Mouse (Mus musculus) kidney, adult 11 months (tissue): Measurements from ENCODE around the gene Abcb8.

ENCODE experiments used
- DNase-seq: peaks from one replicate; pipeline ENCODE4 v3.0.0; 2022

Gene Abcb8

DNA sequence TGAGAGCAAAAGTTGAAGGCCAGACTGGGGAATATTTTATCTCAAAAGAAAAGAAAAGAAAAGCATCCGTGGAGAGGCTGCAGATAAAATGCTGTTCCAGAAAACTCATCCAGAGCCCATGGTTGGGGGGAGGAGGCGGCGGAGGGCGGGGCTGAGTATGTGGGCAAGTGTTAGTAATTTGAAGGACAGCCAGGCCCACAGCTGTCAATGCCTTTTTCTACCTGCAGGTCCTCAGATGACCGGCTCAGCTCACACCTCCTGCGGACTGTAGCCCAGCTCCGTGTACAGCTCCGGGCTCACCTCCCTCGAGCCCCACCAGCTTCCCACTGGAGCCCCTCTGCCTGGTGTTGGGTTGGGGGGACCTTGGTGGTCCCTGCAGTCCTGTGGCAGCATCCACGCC is 6.2 kb downstream of the Abcb8 start:
- no peak for DNase-seq

DNA sequence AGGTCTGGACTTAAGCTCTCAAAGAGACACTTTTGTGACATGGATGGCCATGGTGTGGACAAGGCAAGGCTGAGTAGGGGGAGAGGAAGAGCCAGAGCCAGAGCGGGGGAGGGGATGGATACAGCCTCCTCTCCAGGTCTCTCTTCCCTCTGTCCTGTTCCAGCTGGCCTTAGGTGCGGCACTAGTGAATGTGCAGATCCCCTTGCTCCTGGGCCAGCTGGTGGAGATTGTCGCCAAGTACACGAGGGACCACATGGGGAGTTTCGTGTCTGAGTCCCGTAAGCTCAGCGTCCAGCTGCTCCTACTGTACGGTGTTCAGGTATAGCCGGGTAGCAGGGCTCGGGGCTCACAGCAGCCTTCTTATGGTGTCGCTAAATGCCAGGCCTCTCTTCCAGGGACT is 6.9 kb downstream of the Abcb8 start:
- DNase-seq = no peak

- DNase-seq = no peak
These were observed 7.6 kb downstream of the Abcb8 start for GRCm38 (mm10) chr5:24400911-24401605.

GRCm38 (mm10) chr5:24401969-24402368 is 8.5 kb downstream of the Abcb8 start:
- no peak for DNase-seq

- no peak for DNase-seq
These were observed 11.3 kb downstream of the Abcb8 start for GRCm38 (mm10) chr5:24404594-24405360.

DNA sequence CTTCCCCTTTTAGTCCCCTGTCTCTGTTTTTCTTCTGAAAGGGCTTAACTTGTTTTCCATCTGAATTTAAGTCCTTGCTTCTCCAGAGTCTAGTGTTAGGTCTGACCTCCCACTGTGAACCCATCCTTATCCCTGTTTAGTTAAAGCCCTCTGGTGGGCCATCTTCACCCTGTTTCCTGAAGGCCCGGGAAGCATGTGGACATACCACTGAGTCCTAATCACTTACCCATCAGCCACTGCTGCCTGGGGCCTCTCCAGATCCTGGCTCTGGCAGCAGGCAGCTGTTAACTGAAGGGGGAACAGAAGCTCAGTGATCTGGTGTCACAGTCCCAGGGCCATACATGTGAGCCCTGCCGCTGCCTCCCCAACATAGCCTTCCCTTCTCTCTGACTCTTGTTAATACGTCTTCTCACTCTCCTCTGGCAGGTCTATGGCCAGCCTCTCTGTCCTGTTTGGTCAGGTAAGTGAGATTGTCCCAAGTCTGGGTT is 12.0 kb downstream of the Abcb8 start:
- no peak for DNase-seq

DNA sequence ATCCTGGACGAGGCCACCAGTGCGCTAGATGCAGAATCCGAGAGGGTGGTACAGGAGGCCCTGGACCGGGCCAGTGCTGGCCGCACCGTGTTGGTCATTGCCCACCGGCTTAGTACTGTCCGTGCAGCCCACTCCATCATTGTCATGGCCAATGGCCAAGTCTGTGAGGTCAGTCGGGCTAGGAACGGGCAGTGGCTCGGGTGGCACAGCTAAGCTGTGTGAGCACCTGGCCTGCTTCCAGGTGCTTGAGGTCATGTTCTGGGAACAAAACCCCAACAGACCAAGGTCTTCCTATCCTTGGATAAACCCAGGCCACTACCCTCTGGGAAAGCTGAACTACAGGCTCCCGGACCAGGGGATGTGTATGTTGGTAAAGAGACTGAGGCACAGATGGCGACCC is 15.2 kb downstream of the Abcb8 start:
- peak; percentile 40 for DNase-seq

- DNase-seq = no peak
These were observed 16.0 kb downstream of the Abcb8 start for GRCm38 (mm10) chr5:24409466-24409865.

- DNase-seq = no peak
These were observed 18.6 kb downstream of the Abcb8 start for GRCm38 (mm10) chr5:24412063-24412462.

GRCm38 (mm10) chr5:24413042-24413693 is 19.7 kb downstream of the Abcb8 start, which contains the start of gene Asic3:
TSS of gene Asic3 (plus strand) at chr5:24413392.
- DNase-seq = no peak

DNA sequence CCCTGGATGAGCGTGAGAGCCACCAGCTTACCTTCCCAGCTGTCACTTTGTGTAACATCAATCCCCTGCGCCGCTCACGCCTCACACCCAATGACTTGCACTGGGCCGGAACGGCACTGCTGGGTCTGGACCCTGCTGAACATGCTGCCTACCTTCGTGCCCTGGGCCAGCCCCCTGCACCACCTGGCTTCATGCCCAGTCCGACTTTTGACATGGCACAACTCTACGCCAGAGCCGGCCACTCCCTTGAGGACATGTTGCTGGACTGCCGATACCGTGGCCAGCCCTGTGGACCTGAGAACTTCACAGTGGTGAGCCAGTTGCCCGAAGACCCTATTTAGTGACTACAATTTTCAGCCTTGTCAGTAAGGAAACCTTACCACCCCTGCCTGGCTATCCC is 20.5 kb downstream of the Abcb8 start:
- no peak for DNase-seq

GRCm38 (mm10) chr5:24416222-24416736 is 22.8 kb downstream of the Abcb8 start:
- peak; percentile 48 for DNase-seq

- DNase-seq = no peak
These were observed 24.1 kb downstream of the Abcb8 start for GRCm38 (mm10) chr5:24417587-24417986.

DNA sequence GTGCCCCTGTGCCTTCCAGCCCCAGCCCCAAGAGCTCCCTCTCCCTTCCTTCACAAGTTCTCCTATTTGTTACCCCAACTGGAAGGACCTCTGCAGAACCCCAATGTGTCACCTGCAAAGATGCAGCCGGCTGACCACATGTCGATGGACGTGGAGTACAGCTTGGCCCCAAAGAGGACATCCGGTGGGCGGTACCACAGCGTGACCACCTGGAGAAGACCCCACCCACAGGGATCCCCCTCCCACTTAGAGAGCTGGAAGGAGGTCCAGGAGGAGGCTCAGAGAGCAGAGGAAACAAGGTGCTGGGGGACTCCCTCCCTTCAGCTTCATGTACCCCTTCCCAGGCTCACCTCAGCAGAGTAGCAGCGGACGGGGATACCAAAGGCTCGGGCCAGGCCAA is 26.9 kb downstream of the Abcb8 start:
- no peak for DNase-seq

DNA sequence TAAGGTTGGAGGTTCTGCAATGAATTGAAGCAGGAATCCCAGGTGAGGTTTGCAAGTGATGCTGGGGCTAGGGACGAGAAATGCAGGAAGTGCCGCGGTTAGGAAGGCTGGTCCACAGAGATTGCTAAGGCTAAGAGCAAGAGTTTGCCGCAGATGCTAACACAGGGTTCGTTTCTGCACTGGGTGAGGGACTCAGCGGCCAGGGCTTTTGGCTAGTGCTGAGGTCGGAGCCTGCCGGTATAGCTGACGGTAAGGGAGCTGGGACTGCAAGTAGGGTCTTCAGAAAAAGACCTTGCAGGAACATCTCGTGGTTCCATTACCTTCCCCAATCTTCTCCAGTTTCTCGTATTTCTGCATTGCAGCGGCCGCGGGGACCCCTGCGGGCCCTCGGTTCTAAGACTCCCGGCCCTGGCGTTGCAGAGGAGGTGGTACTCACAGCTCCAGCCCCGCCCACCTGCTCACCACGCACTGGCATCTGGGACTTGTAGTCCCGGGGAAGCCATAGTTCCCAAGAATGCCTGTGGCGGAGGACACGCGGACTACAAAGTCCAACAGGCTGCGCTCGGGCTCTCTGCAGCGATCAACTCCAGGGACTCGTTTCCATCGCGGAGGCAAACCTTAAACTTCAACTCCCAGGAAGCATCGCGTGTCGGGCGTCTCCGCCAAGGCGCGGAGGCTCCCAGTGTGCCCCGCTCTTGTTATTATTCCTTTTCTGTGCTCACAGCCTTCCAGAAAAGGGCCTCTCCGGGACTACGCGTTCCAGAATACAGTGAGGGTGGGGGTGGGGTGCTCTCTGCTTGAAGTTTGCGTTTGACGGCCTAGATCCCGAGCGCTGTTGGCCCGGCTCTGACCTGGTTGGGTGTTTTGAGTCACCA is 29.9 kb downstream of the Abcb8 start, which contains the start of the genes Cdk5 and Slc4a2:
Cdk5 (minus strand) TSS at position 402 of the 875 bp plus-strand sequence.
Slc4a2 (plus strand) TSS at position 709 of the 875 bp plus-strand sequence.
- DNase-seq = peak; percentile 100

DNA sequence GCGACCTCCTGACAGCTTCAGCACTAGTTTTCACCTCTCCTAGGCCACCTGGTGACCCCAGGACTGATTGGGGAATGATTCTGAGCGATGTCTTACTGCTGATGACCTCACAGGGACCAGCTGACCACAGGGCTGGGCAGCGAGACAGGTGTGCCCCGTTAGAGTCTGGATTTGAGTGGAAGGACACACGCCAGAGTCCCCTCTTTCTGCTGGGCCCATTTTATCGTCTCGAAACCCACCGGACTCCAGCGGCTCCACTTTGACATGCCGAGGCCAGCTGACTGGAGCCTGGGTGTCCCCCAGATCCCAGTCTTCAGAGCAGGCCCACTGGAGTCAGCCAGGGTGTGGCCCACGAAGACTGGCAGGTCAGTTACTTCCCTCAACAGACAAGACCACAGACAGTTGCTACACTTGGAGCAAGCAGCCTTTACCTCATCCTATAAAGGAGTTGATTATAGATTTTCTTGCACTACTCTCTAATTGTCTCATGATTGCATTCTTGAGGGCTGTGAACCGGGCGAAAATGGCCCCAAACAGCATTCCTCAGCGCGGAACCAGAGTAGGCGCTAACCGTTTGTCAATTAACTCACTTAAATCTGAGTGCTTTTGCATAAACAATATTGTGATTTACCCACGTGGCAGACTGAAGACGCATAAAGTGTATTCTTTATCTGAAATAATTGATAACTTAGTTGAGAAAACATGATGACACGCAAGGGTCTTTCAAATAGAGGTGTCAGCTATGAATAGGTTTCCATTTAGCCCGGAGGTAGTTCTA is 30.7 kb downstream of the Abcb8 start:
- DNase-seq = no peak

- DNase-seq = peak; percentile 80
These were observed 31.5 kb downstream of the Abcb8 start for GRCm38 (mm10) chr5:24424861-24425411.

DNA sequence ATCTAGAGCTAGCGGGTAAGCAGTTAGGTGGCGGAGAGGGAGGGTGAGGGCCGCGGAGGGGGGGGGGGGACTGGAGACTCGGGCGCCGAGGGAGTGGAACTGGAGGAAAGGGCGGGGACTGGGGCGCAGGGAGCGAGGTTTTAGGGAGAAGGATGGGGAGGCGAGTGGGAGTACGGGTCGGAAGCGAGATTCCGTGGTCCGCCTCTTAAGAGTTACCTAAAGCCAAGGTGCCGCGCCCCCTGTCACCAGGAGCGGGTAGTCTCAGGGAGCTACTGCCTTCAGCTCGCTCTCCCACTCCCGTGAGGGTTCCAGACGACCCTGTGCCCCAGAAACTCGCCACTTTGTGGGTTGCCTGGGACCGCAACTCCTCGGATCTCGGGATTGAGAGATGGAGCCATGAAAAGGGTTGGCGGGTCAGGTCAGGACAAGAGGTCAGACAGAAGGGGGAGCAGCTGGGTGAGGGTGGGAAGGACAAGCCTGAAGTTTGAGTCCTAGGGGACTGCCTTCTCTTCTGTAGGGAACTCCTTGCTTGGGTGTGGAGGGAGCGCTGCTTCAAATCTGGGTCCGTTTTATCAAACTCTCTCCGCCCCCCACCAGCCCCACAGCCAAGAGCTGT is 32.1 kb downstream of the Abcb8 start:
- DNase-seq = no peak

DNA sequence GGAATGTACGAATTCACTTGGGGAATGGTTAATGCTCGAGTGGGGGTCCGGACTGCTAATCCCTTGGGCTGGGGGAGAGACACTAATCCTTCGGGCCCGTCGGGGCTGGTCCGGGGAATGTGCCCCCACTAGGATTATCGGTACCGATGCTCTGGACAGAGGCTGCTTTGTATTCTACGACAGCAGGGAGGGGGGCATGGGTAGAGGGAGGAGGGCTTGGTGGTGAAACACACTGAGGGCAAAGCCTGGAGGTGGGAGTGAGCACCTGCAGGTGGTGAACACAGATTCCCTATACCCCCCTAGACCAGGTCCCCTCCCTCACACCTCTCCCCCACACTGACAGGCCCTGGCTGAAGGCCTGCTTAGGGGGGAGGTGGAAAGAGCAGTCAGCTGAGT is 32.6 kb downstream of the Abcb8 start:
- DNase-seq = peak; percentile 46

DNA sequence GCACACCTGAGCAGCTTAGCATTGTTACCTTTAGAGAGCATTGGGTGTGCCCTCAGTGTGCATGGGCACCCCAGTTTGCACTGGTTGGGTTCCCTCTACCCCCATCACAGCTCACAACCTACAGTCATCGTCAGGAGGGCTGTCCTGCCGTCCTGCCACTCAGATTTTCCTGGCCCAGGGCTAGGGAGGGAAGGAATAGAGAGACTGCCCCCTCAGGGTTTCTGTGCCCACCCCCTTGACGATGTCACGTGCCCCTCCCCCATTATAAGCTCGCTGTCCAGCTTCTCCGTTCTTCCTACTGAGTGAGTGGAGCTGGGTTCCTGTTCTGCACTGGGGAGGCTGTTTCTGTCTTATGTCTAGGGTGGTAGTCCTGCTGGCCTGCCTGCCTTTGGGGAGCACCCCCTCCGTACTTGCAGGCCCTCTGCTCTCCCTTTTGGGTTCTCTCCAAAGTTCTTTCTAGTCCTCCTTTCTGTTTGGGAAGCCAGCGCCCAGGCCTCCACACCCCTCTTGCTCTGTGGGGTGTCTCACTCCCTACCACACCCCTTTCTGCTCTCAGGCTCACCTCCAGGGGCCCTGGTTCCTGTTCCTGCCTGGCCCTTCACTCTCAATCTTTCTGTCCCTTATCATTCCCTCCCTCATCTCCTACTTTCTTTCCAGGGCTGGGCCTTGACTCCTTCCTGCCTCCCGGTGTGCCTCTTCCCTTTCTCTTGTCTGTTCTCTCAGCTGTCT is 33.3 kb downstream of the Abcb8 start:
- DNase-seq = peak; percentile 32
